Mouse (Mus musculus) kidney, embryonic 15.5 days (tissue): ENCODE data around the gene Grk4. TPM values are rescaled to one million over a fixed set of nuclear protein-coding genes. Genes with fewer than 3 reads are reported as not detected.

ENCODE experiments used
- ATAC-seq: fragments of 200-750 bp; cut with Nextera tagmentation; replicated peaks from 2 replicates; pipeline ENCODE4 v1.8.0; 2017; ENCODE audit warnings: moderate TSS enrichment; ENCODE audit not compliant: low FRiP score
- H3K27ac ChIP-seq: fragments of 300-500 bp; sonication (generic); 2 replicates; pipeline ENCODE4 v1.5.1; 2015; ENCODE audit warnings: mild to moderate bottlenecking, inconsistent platforms
- H3K27me3 ChIP-seq: fragments of 300-500 bp; sonication (generic); 2 replicates; pipeline ENCODE4 v1.6.1; 2015; ENCODE audit warnings: inconsistent platforms
- H3K36me3 ChIP-seq: fragments of 300-500 bp; sonication (generic); 2 replicates; pipeline ENCODE4 v1.6.1; 2015; ENCODE audit warnings: inconsistent platforms
- H3K4me1 ChIP-seq: fragments of 300-500 bp; sonication (generic); 2 replicates; pipeline ENCODE4 v1.6.1; 2015; ENCODE audit warnings: inconsistent platforms
- H3K4me2 ChIP-seq: fragments of 300-500 bp; sonication (generic); 2 replicates; pipeline ENCODE4 v1.6.1; 2015; ENCODE audit warnings: moderate library complexity, mild to moderate bottlenecking, inconsistent platforms
- H3K4me3 ChIP-seq: fragments of 300-500 bp; sonication (generic); replicated peaks from 2 replicates; pipeline ENCODE4 v1.5.1; 2015; ENCODE audit warnings: mild to moderate bottlenecking, inconsistent platforms
- H3K9ac ChIP-seq: fragments of 300-500 bp; sonication (generic); 2 replicates; pipeline ENCODE4 v1.6.1; 2015; ENCODE audit warnings: mild to moderate bottlenecking, inconsistent platforms
- H3K9me3 ChIP-seq: fragments of 300-500 bp; sonication (generic); replicated peaks from 2 replicates; pipeline ENCODE4 v1.6.1; 2016; ENCODE audit warnings: inconsistent platforms
- WGBS: fragments of 180-500 bp; shearing (Covaris S2); methylation state at CpG from one replicate; pipeline ENCODE4 v1.1.7; 2015; ENCODE audit warnings: mixed read lengths; 5-methylcytosine and 5-hydroxymethylcytosine counted together
- microRNA counts: library from miRNA; unstranded; fragments of <30 nt; microRNA quantifications from one replicate; lab custom pipeline; 2016
- microRNA-seq: library from miRNA; unstranded; fragments of <30 nt; microRNA quantifications from one replicate; pipeline ENCODE4, GENCODE M21; 2016
- polyA plus RNA-seq: library from polyadenylated mRNA; unstranded; fragments of >200 nt; fragmentation: Nextera tagmentation; extraction: Ambion mirVana; gene quantifications from 2 replicates; pipeline ENCODE4 v1.2.1, GENCODE M21; 2015

Grk4 gene
- polyA plus RNA-seq, 1 experiment from 2014 or later = 2.8 TPM

DNA sequence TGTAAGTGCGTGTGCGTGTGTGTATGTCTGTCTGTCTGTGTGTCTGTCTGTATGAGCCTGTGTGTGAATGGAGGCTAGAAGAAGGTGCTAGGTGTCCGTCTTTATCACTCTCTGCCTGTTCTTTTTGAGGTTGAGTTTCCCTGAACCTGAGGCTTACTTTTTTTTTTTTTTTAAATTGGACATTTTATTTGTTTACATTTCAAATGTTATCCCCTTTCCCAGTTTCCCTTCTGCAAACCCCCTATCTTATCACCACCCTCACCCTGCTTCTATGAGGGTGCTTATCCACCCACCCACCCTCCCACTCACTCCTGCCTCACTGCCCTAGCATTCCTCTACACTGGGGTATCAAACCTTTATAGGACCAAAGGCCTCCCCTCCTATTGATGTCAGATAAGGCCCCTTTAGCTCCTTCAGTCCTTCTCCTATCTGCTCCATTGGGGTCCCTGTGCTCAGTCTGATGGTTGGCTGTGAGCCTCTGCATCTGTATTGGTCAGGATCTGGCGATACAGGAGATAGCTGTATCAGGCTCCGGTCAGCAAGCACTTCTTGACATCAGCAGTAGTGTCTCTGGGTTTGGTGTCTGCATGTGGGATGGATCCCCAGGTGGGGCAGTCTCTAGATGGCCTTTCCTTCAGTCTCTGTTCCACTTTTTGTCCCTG is 140.2 kb downstream of the Grk4 start:
- Histone ChIP-seq H3K27me3 (no peaks in the 10 kb centered on the region), H3K27ac (no peak overlapping the region), H3K4me1 (no peaks in the 10 kb centered on the region), H3K4me3 (no peak overlapping the region), H3K9ac (no peak overlapping the region), H3K4me2 (no peak overlapping the region), H3K36me3 (peaks cover 73% of the 10 kb centered on the region), H3K9me3 (no peaks in the 10 kb centered on the region)
- ATAC-seq = no peak
- WGBS = 92% methylated on average over 5 of the region's 5 CpGs

MicroRNAs within 50 kb of the gene (microRNA counts, 519-probe panel; counts per million panel counts)
- microRNA mmu-miR-467g (lab: Ali Mortazavi, UCI) = 2,391 counts per million, percentile 35 among the panel's probes with 10 or more counts

Small RNA genes within 50 kb of the gene (microRNA-seq; reads per million reads assigned to microRNA genes)
- gene Mir467g = not detected

Other genes with a start within 250 kb of the Grk4 start
- gene Tnip2, start 146.4 kb upstream of the Grk4 start, polyA plus RNA-seq = 18.4 and 21.9 TPM in 2 replicates
- 7.6 and 10.3 TPM in 2 replicates for gene Sh3bp2, start 134.5 kb upstream of the Grk4 start, polyA plus RNA-seq
- 178 and 200 TPM in 2 replicates for gene Add1, start 86.7 kb upstream of the Grk4 start, polyA plus RNA-seq
- gene Mfsd10, start 23.2 kb upstream of the Grk4 start, polyA plus RNA-seq = 118 and 132 TPM in 2 replicates
- 25.3 and 25.8 TPM in 2 replicates for gene Nop14, start 231 bp upstream of the Grk4 start, polyA plus RNA-seq
- 12.5 and 12.9 TPM in 2 replicates for gene Htt, start 101.4 kb downstream of the Grk4 start, polyA plus RNA-seq
- gene Msantd1, start 247.6 kb downstream of the Grk4 start, polyA plus RNA-seq = 0.42 and 0.68 TPM in 2 replicates